Mouse (Mus musculus) layer of hippocampus, adult 8-10 months (tissue): ENCODE measurements around the gene Rab5if. TPM values are rescaled to one million over a fixed set of nuclear protein-coding genes. Genes with fewer than 3 reads are reported as not detected.
"Not testable (repeated sequence)": the region's sequence is repeated elsewhere in the genome, so short reads cannot be mapped to it uniquely, and the experiment has no call there.

Experiments used
- DNase-seq, 2 experiments: peaks; one replicate each; pipeline ENCODE4 v3.0.0; 2022; ENCODE audit warnings: low spot score in 2 of 2
- total RNA-seq, 4 experiments: library from RNA; stranded (reverse); gene quantifications; 2 replicates each; pipeline ENCODE4 v1.2.4; 2022

Gene Rab5if
- total RNA-seq, 4 experiments from 2014 or later, result 80.0 to 94.3 (median 87.5) TPM

DNA sequence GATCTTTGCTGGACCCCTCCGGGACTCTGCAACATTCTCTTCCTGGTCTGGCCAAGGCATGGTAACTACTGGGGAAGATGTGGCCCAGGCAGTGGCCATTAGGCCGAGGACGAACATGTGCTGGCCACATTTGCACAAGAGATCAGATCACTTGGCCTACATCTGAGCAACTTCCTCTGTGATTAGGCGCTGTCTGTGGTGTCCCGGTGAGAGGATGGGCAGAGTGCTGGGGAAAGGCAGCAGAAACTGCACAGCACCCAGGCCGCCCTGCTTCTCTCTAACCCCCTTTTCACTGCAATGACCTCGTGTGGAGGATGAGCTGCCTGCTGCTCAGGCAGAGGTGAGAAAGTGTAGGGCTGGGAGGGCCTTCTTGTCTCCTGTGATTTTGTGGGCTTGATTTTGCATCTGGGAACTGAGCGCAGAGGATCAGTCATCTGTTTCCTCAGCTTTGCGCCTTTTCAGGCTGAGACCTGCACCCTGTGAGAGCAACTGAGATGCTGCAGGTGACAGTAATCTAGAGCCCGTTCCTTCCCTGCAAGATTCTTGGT is 23.2 kb downstream of the Rab5if start:
- DNase-seq, result no peak

GRCm38 (mm10) chr2:156887017-156887416 is 24.1 kb downstream of the Rab5if start, which contains the start of gene Sla2:
TSS of gene Sla2 (minus strand) at chr2:156887192.
- DNase-seq, result no peak

DNA sequence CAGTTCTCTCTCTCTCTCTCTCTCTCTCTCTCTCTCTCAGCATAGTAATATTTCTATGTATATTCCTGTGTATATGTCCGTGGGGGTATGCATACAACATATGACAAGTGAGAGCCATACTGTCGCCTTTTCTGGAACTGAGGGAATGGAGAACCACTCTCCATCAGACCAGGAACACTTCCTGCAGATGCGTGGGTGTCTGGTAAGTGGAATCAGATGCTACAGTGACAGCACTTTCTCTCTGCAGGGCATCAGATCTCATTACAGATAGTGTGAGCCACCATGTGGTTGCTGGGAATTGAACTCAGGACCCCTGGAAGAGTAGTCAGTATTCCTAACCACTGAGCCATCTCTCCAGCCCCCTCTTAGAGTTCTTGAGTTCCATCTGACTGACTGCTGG is 25.6 kb downstream of the Rab5if start:
- DNase-seq, result no peak

GRCm38 (mm10) chr2:156892240-156892639 is 29.3 kb downstream of the Rab5if start:
- no peak for DNase-seq

GRCm38 (mm10) chr2:156892821-156893220 is 29.9 kb downstream of the Rab5if start:
- no peak for DNase-seq

- no peak for DNase-seq
These were observed 31.8 kb downstream of the Rab5if start for GRCm38 (mm10) chr2:156894496-156895265.

GRCm38 (mm10) chr2:156896384-156896914 is 33.5 kb downstream of the Rab5if start:
- DNase-seq, result no peak

DNA sequence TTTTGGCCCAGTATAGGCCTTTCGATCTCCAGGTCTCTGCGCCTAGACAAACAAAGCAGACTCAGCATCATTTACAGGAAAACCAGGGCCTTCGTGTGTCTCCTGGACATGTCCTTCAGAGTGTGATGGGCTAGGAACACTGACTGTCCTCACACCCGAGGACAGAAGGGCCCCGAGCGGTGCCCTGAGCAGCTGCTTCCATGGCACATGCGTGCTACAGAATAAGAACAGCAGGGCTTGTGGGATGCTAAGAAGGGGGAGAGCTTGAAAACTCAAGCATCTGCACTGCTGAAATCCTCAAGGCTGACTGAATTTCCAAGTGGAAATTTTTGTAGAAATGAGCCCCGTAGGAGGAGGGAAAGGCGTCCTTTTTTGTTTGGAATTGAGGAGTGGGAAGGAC is 34.1 kb downstream of the Rab5if start:
- DNase-seq, result peak in 1 of 2 experiments; percentile 36

DNA sequence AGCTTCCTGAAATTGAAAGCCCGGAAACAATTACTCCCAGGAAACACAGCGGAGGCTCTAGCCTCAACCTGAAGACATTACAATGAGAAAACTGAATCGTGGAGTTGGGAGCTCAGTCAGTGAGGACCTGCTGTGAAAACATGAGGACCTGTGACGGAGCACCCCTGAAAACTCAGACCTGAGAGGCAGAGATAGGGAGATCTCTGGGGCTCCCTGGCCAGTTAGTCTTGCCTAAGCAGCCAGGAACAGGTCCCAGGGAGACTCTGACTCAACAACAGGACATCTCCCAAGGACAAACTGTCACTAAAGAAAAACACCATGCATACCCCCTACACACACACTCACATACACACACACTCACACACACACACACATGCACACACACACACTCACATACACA is 35.4 kb downstream of the Rab5if start:
- DNase-seq, result no peak

DNA sequence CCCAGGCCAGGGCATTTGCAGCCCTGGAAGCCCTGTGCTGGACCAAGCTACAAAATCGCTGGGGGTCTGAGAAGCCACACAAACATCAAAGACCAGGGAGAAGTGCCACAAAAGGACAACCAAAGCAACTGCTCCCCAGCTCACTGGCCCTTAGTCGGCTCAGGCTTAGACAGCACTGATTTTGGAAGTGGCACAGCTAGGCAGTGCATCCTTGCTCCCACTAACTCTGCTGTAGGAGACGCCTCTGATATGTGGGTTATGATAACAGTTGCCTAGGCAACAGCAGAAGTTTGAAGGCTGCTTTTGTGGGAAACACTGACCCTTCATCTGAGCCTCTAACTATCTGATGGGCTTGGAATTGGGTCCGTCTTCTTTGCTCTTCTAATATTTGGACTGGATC is 36.3 kb downstream of the Rab5if start:
- DNase-seq, result no peak

DNA sequence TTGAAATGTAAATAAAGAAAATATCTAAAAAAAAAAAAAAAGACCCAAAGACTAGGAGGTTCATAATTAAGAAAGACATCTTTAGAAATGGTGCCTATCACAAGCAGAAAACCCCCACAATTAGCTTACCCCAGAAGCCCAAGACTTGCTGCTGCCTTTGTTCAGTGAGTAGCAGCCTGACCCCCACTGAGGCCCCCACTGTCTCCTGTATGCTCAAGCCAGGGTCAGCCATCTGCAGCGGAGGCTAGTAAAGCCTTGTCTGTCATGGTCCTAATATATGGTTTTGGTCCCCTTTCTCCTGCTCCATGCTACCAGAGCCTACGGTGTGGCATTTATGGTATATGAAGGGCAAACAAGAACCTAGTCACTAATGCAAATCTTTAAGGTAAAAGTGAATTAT is 38.4 kb downstream of the Rab5if start:
- DNase-seq, result no peak

DNA sequence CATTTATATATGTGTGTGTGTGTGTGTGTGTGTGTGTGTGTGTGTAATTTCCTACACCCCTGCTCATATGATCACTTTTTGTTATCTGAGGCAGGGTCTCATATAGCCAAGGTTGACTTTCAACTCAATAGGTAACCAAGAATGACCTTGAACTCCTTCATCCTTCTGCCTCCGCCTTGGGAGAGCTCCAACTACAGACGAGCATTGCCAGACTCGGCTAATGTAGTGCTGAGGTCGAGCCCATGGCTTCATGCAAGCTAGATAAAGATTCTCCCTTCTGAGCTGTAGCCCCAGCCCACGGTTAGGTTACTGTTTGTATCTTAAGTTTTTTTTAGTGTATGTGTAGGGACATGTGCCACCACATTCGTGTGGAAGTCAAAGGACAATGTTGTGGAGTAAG is 39.0 kb downstream of the Rab5if start:
- no peak for DNase-seq

- DNase-seq, result not testable (repeated sequence)
These were observed 39.5 kb downstream of the Rab5if start for GRCm38 (mm10) chr2:156902411-156902810.

DNA sequence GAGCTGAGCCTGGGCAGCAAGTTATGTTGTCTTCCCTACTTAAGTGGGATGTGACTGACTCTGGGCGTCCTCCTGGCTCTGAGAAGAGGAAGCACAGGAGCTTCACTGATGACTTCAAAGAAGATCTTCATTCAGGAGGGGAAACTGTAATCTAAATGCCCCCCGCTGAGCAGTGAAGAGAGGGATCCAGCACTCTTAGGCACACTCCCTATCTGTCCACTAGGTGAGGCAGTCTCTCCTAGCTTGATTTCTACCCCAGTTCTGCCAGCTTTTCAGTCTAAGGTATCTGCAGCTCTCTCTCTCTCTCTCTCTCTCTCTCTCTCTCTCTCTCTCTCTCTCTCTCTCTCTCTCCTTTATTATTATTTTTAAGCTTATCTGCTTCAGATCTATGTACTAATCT is 40.4 kb downstream of the Rab5if start:
- DNase-seq, result no peak

GRCm38 (mm10) chr2:156904976-156905717 is 42.2 kb downstream of the Rab5if start:
- DNase-seq, result peak; percentile 60 to 77

- DNase-seq, result not testable (repeated sequence)
These were observed 43.0 kb downstream of the Rab5if start for GRCm38 (mm10) chr2:156905931-156906330.

- DNase-seq, result no peak
These were observed 50.3 kb downstream of the Rab5if start for GRCm38 (mm10) chr2:156913191-156913590.

DNA sequence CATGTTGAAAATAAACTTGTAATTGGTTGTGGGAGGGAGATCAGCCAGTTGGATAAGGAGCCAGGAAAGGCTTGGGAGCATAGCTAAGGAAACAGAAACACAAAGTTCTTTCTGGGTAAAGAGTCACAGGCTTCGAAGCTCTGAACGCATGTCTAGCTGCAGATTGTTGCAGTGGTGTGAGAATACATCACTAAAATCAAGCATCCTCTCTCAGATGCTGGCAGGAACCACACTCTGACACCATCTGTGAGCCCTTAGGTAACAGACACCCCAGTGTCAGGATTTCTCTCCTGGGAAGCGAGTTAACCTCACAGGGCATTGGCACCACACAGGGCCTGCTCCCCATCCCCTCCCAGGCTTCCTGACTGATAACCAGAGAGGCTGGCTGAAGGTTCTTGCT is 52.6 kb downstream of the Rab5if start:
- no peak for DNase-seq

DNA sequence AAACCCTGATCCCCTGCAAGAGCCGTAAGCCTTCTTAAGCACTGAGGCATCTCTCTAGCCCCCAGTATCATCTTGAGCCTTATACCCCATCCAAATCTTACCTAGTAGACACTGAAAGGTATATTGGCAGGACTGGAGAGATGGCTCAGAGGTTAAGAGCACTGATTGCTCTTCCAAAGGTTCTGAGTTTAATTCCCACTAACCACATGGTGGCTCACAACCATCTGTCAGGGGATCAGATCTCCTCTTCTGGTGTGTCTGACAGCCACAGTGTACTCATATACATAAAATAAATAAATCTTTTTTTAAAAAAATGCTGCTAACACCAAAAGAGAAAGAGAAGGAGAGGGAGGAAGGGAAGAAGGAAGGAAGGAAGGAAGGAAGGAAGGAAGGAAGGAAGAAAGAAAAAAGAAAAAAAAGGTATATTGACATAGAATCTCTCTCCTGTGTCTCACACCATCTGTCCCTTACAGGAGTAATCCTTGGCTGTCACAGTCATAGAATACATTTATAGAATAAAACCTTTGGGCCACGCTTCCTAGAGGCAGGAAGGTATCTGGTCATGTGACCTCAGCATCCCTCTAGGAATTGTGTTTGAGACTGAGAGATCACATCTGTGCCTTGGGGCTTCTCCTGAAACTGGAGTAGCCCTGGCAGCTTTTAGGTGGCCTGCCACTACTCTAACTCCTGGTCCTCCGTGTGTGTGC is 53.6 kb downstream of the Rab5if start:
- no peak for DNase-seq

GRCm38 (mm10) chr2:156918562-156918961 is 55.6 kb downstream of the Rab5if start:
- no peak for DNase-seq

DNA sequence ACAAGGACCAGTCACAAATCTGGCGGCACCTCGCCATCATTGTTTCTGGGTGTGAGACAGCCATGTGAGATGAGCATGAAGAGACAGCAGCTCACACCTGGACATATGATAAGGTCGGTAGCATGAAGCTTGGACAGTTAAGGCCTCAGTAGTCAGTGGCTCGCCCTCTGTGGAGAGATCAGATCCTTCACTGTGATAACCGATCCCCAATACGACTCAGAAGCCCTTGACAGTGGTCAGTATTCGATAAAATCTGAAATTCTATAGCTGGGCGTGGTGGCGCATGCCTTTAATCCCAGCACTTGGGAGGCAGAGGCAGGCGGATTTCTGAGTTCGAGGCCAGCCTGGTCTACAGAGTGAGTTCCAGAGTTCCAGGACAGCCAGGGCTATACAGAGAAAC is 56.3 kb downstream of the Rab5if start:
- DNase-seq, result not testable (repeated sequence)

GRCm38 (mm10) chr2:156919796-156920195 is 56.9 kb downstream of the Rab5if start:
- no peak for DNase-seq
